Mouse (Mus musculus) lung, postnatal 0 days (tissue): Measurements from ENCODE around the gene Olfr992.

ENCODE experiments used
- CTCF ChIP-seq: IDR thresholded peaks from 2 replicates; pipeline ENCODE4 v1.5.1; 2016; ENCODE audit warnings: antibody characterized with exemption, mild to moderate bottlenecking
- EP300 ChIP-seq: IDR thresholded peaks from 2 replicates; pipeline ENCODE4 v1.6.1; 2016; ENCODE audit warnings: antibody characterized with exemption, mild to moderate bottlenecking, control low read depth

GRCm38 (mm10) chr2:85414777-85415176 lies 5.5 kb upstream of the Olfr992 start, which contains the start of gene Olfr993:
- TF ChIP-seq CTCF (no peak), EP300 (no peak)
